Mouse (Mus musculus) MEL (cell line): Measurements from ENCODE around the gene Gm49361. TPM values are rescaled to one million over a fixed set of nuclear protein-coding genes. Genes with fewer than 3 reads are reported as not detected.

Source experiments
- DNase-seq: peaks from one replicate; pipeline ENCODE4 v3.0.0; 2011; ENCODE audit warnings: low read depth, low spot score
- H3K27ac ChIP-seq: 2 replicates; pipeline ENCODE4 v1.5.1; 2012; ENCODE audit warnings: low read depth, mild to moderate bottlenecking, control low read depth, low read length, moderate library complexity; ENCODE audit not compliant: control insufficient read depth
- H3K27me3 ChIP-seq, 2 experiments: fragments of 150-350 bp in 1 of 2; sonication (generic) in 1 of 2; 2 replicates each; pipeline ENCODE4 v1.6.1; 2012; ENCODE audit warnings: low read length in 2 of 2, mild to moderate bottlenecking in 2 of 2, improper control_type of control experiment in 1 of 2, moderate library complexity in 1 of 2; ENCODE audit not compliant: insufficient read depth in 2 of 2, control insufficient read depth in 1 of 2
- H3K36me3 ChIP-seq, 2 experiments: 2 replicates each; pipeline ENCODE4 v1.6.1; 2012 to 2014; ENCODE audit warnings: low read length in 2 of 2, improper control_type of control experiment in 1 of 2, inconsistent platforms in 1 of 2, mild to moderate bottlenecking in 1 of 2; ENCODE audit not compliant: insufficient read depth in 2 of 2, control insufficient read depth in 1 of 2
- H3K4me1 ChIP-seq, 2 experiments: fragments of 150-350 bp in 1 of 2; sonication (generic) in 1 of 2; 2 replicates each; pipeline ENCODE4 v1.6.1; 2012; ENCODE audit warnings: low read length in 2 of 2, improper control_type of control experiment in 1 of 2, mild to moderate bottlenecking in 1 of 2; ENCODE audit not compliant: insufficient read depth in 2 of 2, control insufficient read depth in 1 of 2
- H3K4me3 ChIP-seq, 2 experiments: fragments of 150-350 bp in 1 of 2; sonication (generic) in 1 of 2; 2 replicates each; pipeline ENCODE4 v1.5.1; 2012; ENCODE audit warnings: low read depth in 2 of 2, low read length in 2 of 2, mild to moderate bottlenecking in 2 of 2, moderate library complexity in 2 of 2, control low read depth in 1 of 2, improper control_type of control experiment in 1 of 2; ENCODE audit not compliant: control insufficient read depth in 1 of 2, insufficient read depth in 1 of 2
- H3K79me2 ChIP-seq: 2 replicates; pipeline ENCODE4 v1.6.1; 2012; ENCODE audit warnings: mild to moderate bottlenecking, low read length, moderate library complexity; ENCODE audit not compliant: control insufficient read depth, poor library complexity, insufficient read depth
- H3K9ac ChIP-seq: 2 replicates; pipeline ENCODE4 v1.6.1; 2012; ENCODE audit warnings: low read depth, mild to moderate bottlenecking, control low read depth, low read length, moderate library complexity; ENCODE audit not compliant: control insufficient read depth, poor library complexity, severe bottlenecking
- H3K9me3 ChIP-seq: fragments of 150-350 bp; sonication (generic); replicated peaks from 2 replicates; pipeline ENCODE4 v1.6.1; 2012; ENCODE audit warnings: mild to moderate bottlenecking, low read length, improper control_type of control experiment, moderate library complexity; ENCODE audit not compliant: insufficient read depth
- BHLHE40 ChIP-seq: IDR thresholded peaks from 2 replicates; pipeline ENCODE4 v1.6.1; 2012; ENCODE audit warnings: low read depth, mild to moderate bottlenecking, inconsistent platforms, low read length, improper control_type of control experiment, borderline replicate concordance
- CHD1 ChIP-seq: IDR thresholded peaks from 2 replicates; pipeline ENCODE4 v1.6.1; 2012; ENCODE audit warnings: low read depth, mild to moderate bottlenecking, inconsistent platforms, low read length, improper control_type of control experiment
- CHD2 ChIP-seq: IDR thresholded peaks from 2 replicates; pipeline ENCODE4 v1.6.1; 2011; ENCODE audit warnings: low read length, improper control_type of control experiment
- CTCF ChIP-seq, 3 experiments: IDR thresholded peaks in 2 of 3; conservative IDR thresholded peaks in 1 of 3; 2 replicates each; pipeline ENCODE4 v1.5.1; 2011 to 2012; ENCODE audit warnings: low read length in 3 of 3, low read depth in 2 of 3, mild to moderate bottlenecking in 2 of 3, improper control_type of control experiment in 1 of 3, inconsistent platforms in 1 of 3, mixed read lengths in 1 of 3, moderate library complexity in 1 of 3; ENCODE audit not compliant: control insufficient read depth in 1 of 3, insufficient read depth in 1 of 3, poor library complexity in 1 of 3, severe bottlenecking in 1 of 3
- E2F4 ChIP-seq: IDR thresholded peaks from 2 replicates; pipeline ENCODE4 v1.6.1; 2011; ENCODE audit warnings: low read depth, low read length, improper control_type of control experiment, borderline replicate concordance
- ELF1 ChIP-seq: IDR thresholded peaks from 2 replicates; pipeline ENCODE4 v1.6.1; 2014; ENCODE audit warnings: low read depth, mild to moderate bottlenecking, inconsistent platforms, low read length, improper control_type of control experiment, moderate library complexity
- ETS1 ChIP-seq: IDR thresholded peaks from 2 replicates; pipeline ENCODE4 v1.6.1; 2012; ENCODE audit warnings: low read depth, mild to moderate bottlenecking, inconsistent platforms, low read length, improper control_type of control experiment, moderate library complexity
- GABPA ChIP-seq: IDR thresholded peaks from 2 replicates; pipeline ENCODE4 v1.6.1; 2012; ENCODE audit warnings: low read depth, mild to moderate bottlenecking, inconsistent platforms, low read length, improper control_type of control experiment, moderate library complexity
- GATA1 ChIP-seq: IDR thresholded peaks from 2 replicates; pipeline ENCODE4 v1.6.1; 2011; ENCODE audit warnings: low read depth, low read length, improper control_type of control experiment
- HCFC1 ChIP-seq: IDR thresholded peaks from 2 replicates; pipeline ENCODE4 v1.6.1; 2012; ENCODE audit warnings: low read depth, mild to moderate bottlenecking, inconsistent platforms, low read length, improper control_type of control experiment, moderate library complexity
- JUND ChIP-seq: IDR thresholded peaks from 2 replicates; pipeline ENCODE4 v1.6.1; 2011; ENCODE audit warnings: low read depth, mild to moderate bottlenecking, improper control_type of control experiment, low read length
- MAX ChIP-seq: IDR thresholded peaks from 2 replicates; pipeline ENCODE4 v1.6.1; 2011; ENCODE audit warnings: low read length, improper control_type of control experiment
- MAZ ChIP-seq: IDR thresholded peaks from 2 replicates; pipeline ENCODE4 v1.6.1; 2012; ENCODE audit warnings: low read depth, mild to moderate bottlenecking, inconsistent platforms, low read length, improper control_type of control experiment
- MEF2A ChIP-seq: IDR thresholded peaks from 2 replicates; pipeline ENCODE4 v1.6.1; 2014; ENCODE audit warnings: low read depth, mild to moderate bottlenecking, inconsistent platforms, low read length, improper control_type of control experiment; ENCODE audit not compliant: poor library complexity, insufficient replicate concordance, severe bottlenecking; ENCODE audit errors: extremely low read depth
- MXI1 ChIP-seq: IDR thresholded peaks from 2 replicates; pipeline ENCODE4 v1.6.1; 2011; ENCODE audit warnings: mild to moderate bottlenecking, low read depth, low read length, improper control_type of control experiment
- MYB ChIP-seq: IDR thresholded peaks from 2 replicates; pipeline ENCODE4 v1.6.1; 2011; ENCODE audit warnings: mild to moderate bottlenecking, low read depth, low read length, improper control_type of control experiment
- MYC ChIP-seq: IDR thresholded peaks from 2 replicates; pipeline ENCODE4 v1.6.1; 2011; ENCODE audit warnings: low read depth, mild to moderate bottlenecking, low read length, improper control_type of control experiment, moderate library complexity
- NELFE ChIP-seq: IDR thresholded peaks from 2 replicates; pipeline ENCODE4 v1.6.1; 2011; ENCODE audit warnings: low read depth, low read length, improper control_type of control experiment
- NRF1 ChIP-seq: IDR thresholded peaks from 2 replicates; pipeline ENCODE4 v1.6.1; 2014; ENCODE audit warnings: low read depth, mild to moderate bottlenecking, inconsistent platforms, low read length, improper control_type of control experiment, moderate library complexity; ENCODE audit not compliant: poor library complexity, insufficient read depth, severe bottlenecking
- POLR2AphosphoS5 ChIP-seq: IDR thresholded peaks from 2 replicates; pipeline ENCODE4 v1.6.1; 2012; ENCODE audit warnings: low read depth, borderline replicate concordance, mild to moderate bottlenecking, inconsistent platforms, low read length, moderate library complexity, mixed read lengths
- SIN3A ChIP-seq: IDR thresholded peaks from 2 replicates; pipeline ENCODE4 v1.6.1; 2012; ENCODE audit warnings: low read length, improper control_type of control experiment, inconsistent platforms
- TAL1 ChIP-seq: IDR thresholded peaks from 2 replicates; pipeline ENCODE4 v1.6.1; 2012; ENCODE audit warnings: mild to moderate bottlenecking, inconsistent platforms, low read length, moderate library complexity, mixed read lengths
- TBP ChIP-seq: IDR thresholded peaks from 2 replicates; pipeline ENCODE4 v1.8.0; 2011; ENCODE audit warnings: low read depth, low read length, improper control_type of control experiment
- TCF12 ChIP-seq: IDR thresholded peaks from 2 replicates; pipeline ENCODE4 v1.6.1; 2014; ENCODE audit warnings: low read depth, mild to moderate bottlenecking, inconsistent platforms, low read length, improper control_type of control experiment, moderate library complexity
- UBTF ChIP-seq: IDR thresholded peaks from 2 replicates; pipeline ENCODE4 v1.6.1; 2012; ENCODE audit warnings: low read depth, mild to moderate bottlenecking, inconsistent platforms, low read length, improper control_type of control experiment, moderate library complexity, borderline replicate concordance; ENCODE audit not compliant: insufficient read depth
- USF1 ChIP-seq: IDR thresholded peaks from 2 replicates; pipeline ENCODE4 v1.6.1; 2014; ENCODE audit warnings: low read depth, mild to moderate bottlenecking, inconsistent platforms, low read length, improper control_type of control experiment, moderate library complexity
- ZC3H11A ChIP-seq: IDR thresholded peaks from 2 replicates; pipeline ENCODE4 v1.6.1; 2012; ENCODE audit warnings: low read depth, mild to moderate bottlenecking, inconsistent platforms, low read length, improper control_type of control experiment
- ZMIZ1 ChIP-seq: IDR thresholded peaks from 2 replicates; pipeline ENCODE4 v1.6.1; 2012; ENCODE audit warnings: low read depth, mild to moderate bottlenecking, inconsistent platforms, low read length, improper control_type of control experiment, moderate library complexity
- ZNF384 ChIP-seq: IDR thresholded peaks from 2 replicates; pipeline ENCODE4 v1.6.1; 2012; ENCODE audit warnings: low read depth, mild to moderate bottlenecking, inconsistent platforms, low read length, improper control_type of control experiment
- polyA plus RNA-seq, 2 experiments: library from polyadenylated mRNA; stranded (reverse) in 1 of 2; unstranded in 1 of 2; fragments of >175 nt in 1 of 2; fragments of >200 nt in 1 of 2; gene quantifications; 2 replicates each; pipeline versions ENCODE4 v1.2.1 to v1.2.4; 2012; ENCODE audit warnings: low replicate concordance in 2 of 2, low read depth in 1 of 2; ENCODE audit not compliant: insufficient read length in 2 of 2, insufficient read depth in 1 of 2, missing spikeins in 1 of 2
- total RNA-seq: library from RNA; depleted of rRNA; stranded (reverse); fragments of 300-350 nt; gene quantifications from 2 replicates; pipeline ENCODE4 v1.2.3, GENCODE M21; 2012

Gm49361 gene
- total and polyA plus RNA-seq, 3 experiments: not detected

GRCm38 (mm10) chr14:57629595-57629994 lies 116.3 kb downstream of the Gm49361 start:
- Histone ChIP-seq H3K36me3 (peaks cover 3 to 31% of the 10 kb centered on the region in 2 experiments; a peak in 3 of 4 replicates), H3K79me2 (peaks cover 6% of the 10 kb centered on the region; the same call in 1 of the 2 replicates), H3K27me3 (no peaks in the 10 kb centered on the region), H3K9me3 (no peaks in the 10 kb centered on the region), H3K9ac (no peak overlapping the region), H3K4me1 (no peaks in the 10 kb centered on the region; a peak in 1 of 4 replicates), H3K27ac (no peak overlapping the region), H3K4me3 (no peak overlapping the region)
- no peak for TF ChIP-seq CTCF (IDR thresholded peaks at IDR 0.05 in 2 of 3, conservative IDR thresholded peaks at IDR 0.05 in 1 of 3; ENCODE audit: control insufficient read depth in 1 of 3, insufficient read depth in 1 of 3, low read depth in 2 of 3, low read length in 3 of 3, poor library complexity in 1 of 3, severe bottlenecking in 1 of 3)
- no peak for TF ChIP-seq TAL1
- no peak for TF ChIP-seq UBTF
- TF ChIP-seq BHLHE40: no peak
- TF ChIP-seq ELF1: no peak
- TF ChIP-seq JUND: no peak
- no peak for TF ChIP-seq ETS1
- TF ChIP-seq MYB: no peak
- no peak for TF ChIP-seq ZC3H11A
- TF ChIP-seq ZMIZ1: no peak
- TF ChIP-seq TBP: no peak
- no peak for TF ChIP-seq ZNF384
- TF ChIP-seq POLR2AphosphoS5: no peak
- no peak for TF ChIP-seq SIN3A
- no peak for TF ChIP-seq HCFC1
- no peak for TF ChIP-seq MYC
- TF ChIP-seq TCF12: no peak
- TF ChIP-seq CHD2: no peak
- TF ChIP-seq NELFE: no peak
- no peak for DNase-seq

GRCm38 (mm10) chr14:57622934-57623333 lies 123.0 kb downstream of the Gm49361 start:
- H3K4me3 ChIP-seq: no peak overlapping the region
- no peaks in the 10 kb centered on the region for H3K79me2 ChIP-seq
- peak; percentile 67 for DNase-seq
- H3K36me3 ChIP-seq: peaks cover 20 to 26% of the 10 kb centered on the region in 2 experiments
- no peaks in the 10 kb centered on the region for H3K27me3 ChIP-seq
- H3K27ac ChIP-seq: 0 out of 2 replicates have a peak overlapping the region, but pooled peaks have one; percentile 5
- no peak overlapping the region for H3K9ac ChIP-seq
- peaks cover 7 to 11% of the 10 kb centered on the region in 2 experiments for H3K4me1 ChIP-seq
- H3K9me3 ChIP-seq: no peaks in the 10 kb centered on the region
- TF ChIP-seq GATA1: peak; percentile 85
- no peak for TF ChIP-seq E2F4
- TF ChIP-seq GABPA: no peak
- TF ChIP-seq CHD2: no peak
- no peak for TF ChIP-seq USF1
- no peak for TF ChIP-seq MAZ
- TF ChIP-seq TBP: no peak
- no peak for TF ChIP-seq MAX
- TF ChIP-seq ZC3H11A: no peak
- TF ChIP-seq MYC: no peak
- no peak for TF ChIP-seq UBTF
- TF ChIP-seq MYB: no peak
- TF ChIP-seq ZMIZ1: no peak
- TF ChIP-seq TAL1: peak; percentile 84
- TF ChIP-seq MXI1: peak; percentile 26; the same call in 1 of the 2 replicates
- no peak for TF ChIP-seq NRF1
- TF ChIP-seq HCFC1: no peak
- TF ChIP-seq TCF12: peak; percentile 90
- TF ChIP-seq CTCF (IDR thresholded peaks at IDR 0.05 in 2 of 3, conservative IDR thresholded peaks at IDR 0.05 in 1 of 3; ENCODE audit: control insufficient read depth in 1 of 3, insufficient read depth in 1 of 3, low read depth in 2 of 3, low read length in 3 of 3, poor library complexity in 1 of 3, severe bottlenecking in 1 of 3): no peak
- 0 out of 2 replicates have a peak, but pooled peaks have one; percentile 25 for TF ChIP-seq ELF1
- TF ChIP-seq SIN3A: peak; percentile 59; the same call in 1 of the 2 replicates
- TF ChIP-seq MEF2A: no peak
- no peak for TF ChIP-seq CHD1
